8 mouse cellular contexts compared by ENCODE assay signal in genomic region chr8:80739932-80740331, GRCm38 (mm10). TPM values are rescaled to one million over a fixed set of nuclear protein-coding genes. Genes with fewer than 3 reads are reported as not detected.
DNase-seq lines count a peak whose midpoint lies in the region; ATAC-seq and TF ChIP-seq lines count a peak whose summit lies in the region.

No protein-coding gene starts in this region.

- ATAC-seq in forebrain, embryonic 11.5 days (replicated peaks; ENCODE audit: low FRiP score) = peak; percentile 47
- ATAC-seq in limb, embryonic 15.5 days (ENCODE audit: insufficient number of reproducible peaks, low FRiP score, low TSS enrichment, low read depth) = no peak
- ATAC-seq in stomach, embryonic 15.5 days (ENCODE audit: insufficient read depth, low FRiP score, low read depth) = peak; percentile 33

- TF ChIP-seq POLR2A in spleen, adult 2 months (IDR thresholded peaks at IDR 0.05; ENCODE audit: low read depth, low read length) = no peak

- WGBS in spleen, adult 2 months = 20% methylated on average over 14 of the region's 14 CpGs
- WGBS in forebrain, embryonic 11.5 days = 16% methylated on average over 14 of the region's 14 CpGs
- WGBS in limb, embryonic 15.5 days = 12% methylated on average over 14 of the region's 14 CpGs
- 13% methylated on average over 14 of the region's 14 CpGs for WGBS in stomach, embryonic 15.5 days

- no peaks in the 10 kb centered on the region for H3K9me3 ChIP-seq in forebrain, embryonic 11.5 days (ENCODE audit: control insufficient read depth, low read length)
- H3K9me3 ChIP-seq in limb, embryonic 15.5 days = no peaks in the 10 kb centered on the region
- H3K9me3 ChIP-seq in stomach, embryonic 15.5 days = no peaks in the 10 kb centered on the region

- TF ChIP-seq CTCF in spleen, adult 2 months (IDR thresholded peaks at IDR 0.05; ENCODE audit: extremely low read depth, insufficient read depth, insufficient read length, insufficient replicate concordance) = no peak

- no peak for DNase-seq in spleen, adult 2 months (ENCODE audit: low read depth in 1 of 2, low spot score in 2 of 2)
- no peak for DNase-seq in spleen, postnatal 10 days (ENCODE audit: low spot score in 2 of 2)
- peak; percentile 52 for DNase-seq in forebrain, embryonic 11.5 days (ENCODE audit: low spot score)
- no peak for DNase-seq in urinary bladder, postnatal 25 days (ENCODE audit: low spot score)
- DNase-seq in embryo, embryonic 11 days = no peak
- DNase-seq in urinary bladder, postnatal 4 days (ENCODE audit: low spot score in 2 of 2) = no peak

- peaks cover 6% of the 10 kb centered on the region for H3K4me1 ChIP-seq in spleen, adult 2 months (ENCODE audit: control insufficient read depth, insufficient read depth, insufficient read length)
- no peaks in the 10 kb centered on the region for H3K4me1 ChIP-seq in forebrain, embryonic 11.5 days (replicated peaks; ENCODE audit: control insufficient read depth, insufficient read depth, low read length)
- peaks cover 12% of the 10 kb centered on the region for H3K4me1 ChIP-seq in limb, embryonic 15.5 days
- peaks cover 3% of the 10 kb centered on the region; the same call in 1 of the 2 replicates for H3K4me1 ChIP-seq in stomach, embryonic 15.5 days

- peak overlapping the region; percentile 53 for H3K4me2 ChIP-seq in forebrain, embryonic 11.5 days (ENCODE audit: low read depth, low read length, severe bottlenecking)
- peak overlapping the region; percentile 55 for H3K4me2 ChIP-seq in limb, embryonic 15.5 days
- peak overlapping the region; percentile 59 for H3K4me2 ChIP-seq in stomach, embryonic 15.5 days

- no peaks in the 10 kb centered on the region for H3K27me3 ChIP-seq in spleen, adult 2 months (ENCODE audit: control insufficient read depth, insufficient read depth, low read length)
- no peaks in the 10 kb centered on the region for H3K27me3 ChIP-seq in forebrain, embryonic 11.5 days (ENCODE audit: control insufficient read depth, insufficient read depth, low read length)
- H3K27me3 ChIP-seq in limb, embryonic 15.5 days = no peaks in the 10 kb centered on the region
- H3K27me3 ChIP-seq in stomach, embryonic 15.5 days (replicated peaks) = no peaks in the 10 kb centered on the region

- peak overlapping the region; percentile 92 for H3K27ac ChIP-seq in spleen, adult 2 months (ENCODE audit: insufficient read depth, low read length)
- H3K27ac ChIP-seq in forebrain, embryonic 11.5 days (ENCODE audit: low read depth, low read length) = peak overlapping the region; percentile 84
- H3K27ac ChIP-seq in limb, embryonic 15.5 days = peak overlapping the region; percentile 94
- peak overlapping the region; percentile 96 for H3K27ac ChIP-seq in stomach, embryonic 15.5 days

- H3K9ac ChIP-seq in forebrain, embryonic 11.5 days (ENCODE audit: low read length) = peak overlapping the region; percentile 55
- peak overlapping the region; percentile 44 for H3K9ac ChIP-seq in limb, embryonic 15.5 days
- peak overlapping the region; percentile 39; the same call in 1 of the 2 replicates for H3K9ac ChIP-seq in stomach, embryonic 15.5 days

- peak overlapping the region; percentile 60 for H3K4me3 ChIP-seq in spleen, adult 2 months (ENCODE audit: extremely low read depth, insufficient read depth, insufficient read length)
- peak overlapping the region; percentile 85 for H3K4me3 ChIP-seq in forebrain, embryonic 11.5 days (ENCODE audit: low read depth, low read length)
- H3K4me3 ChIP-seq in limb, embryonic 15.5 days = peak overlapping the region; percentile 95
- peak overlapping the region; percentile 56 for H3K4me3 ChIP-seq in stomach, embryonic 15.5 days (replicated peaks)

- H3K36me3 ChIP-seq in spleen, adult 2 months (ENCODE audit: control insufficient read depth, insufficient read depth, low read length) = peaks cover 5% of the 10 kb centered on the region
- no peaks in the 10 kb centered on the region; the same call in 1 of the 2 replicates for H3K36me3 ChIP-seq in forebrain, embryonic 11.5 days (ENCODE audit: control insufficient read depth, insufficient read depth, low read length)
- peaks cover 9% of the 10 kb centered on the region; the same call in 1 of the 2 replicates for H3K36me3 ChIP-seq in limb, embryonic 15.5 days
- peaks cover 6% of the 10 kb centered on the region; the same call in 1 of the 2 replicates for H3K36me3 ChIP-seq in stomach, embryonic 15.5 days

RNA-seq across cellular contexts. Expression of gene Smarca5, which starts 0.6 kb away (rescaled TPM):
- 5.1 and 10.4 TPM in 2 replicates for polyA plus RNA-seq in spleen, adult 2 months (2012; rRNA removed)
- 169 and 176 TPM in 2 replicates for polyA plus RNA-seq in forebrain, embryonic 11.5 days (2014; fragmentation: Nextera tagmentation; extraction: Ambion mirVana)
- polyA plus RNA-seq in limb, embryonic 15.5 days (2015; fragmentation: Nextera tagmentation; extraction: Ambion mirVana) = 50.3 and 63.6 TPM in 2 replicates
- 72.6 and 73.7 TPM in 2 replicates for polyA plus RNA-seq in stomach, embryonic 15.5 days (2015; fragmentation: Nextera tagmentation; extraction: Ambion mirVana)
